Mouse (Mus musculus) adrenal gland, adult 10 weeks (tissue): ENCODE measurements around the gene Ppp1r1a. TPM values are rescaled to one million over a fixed set of nuclear protein-coding genes. Genes with fewer than 3 reads are reported as not detected.

Experiments
- polyA plus RNA-seq: library from polyadenylated mRNA; stranded (reverse); fragments of 350-450 nt; fragmentation: Illumina TruSeq; extraction: RNeasy Lipid Tissue Mini Kit (QIAGEN cat#74804); gene quantifications from one replicate; pipeline ENCODE4 v1.2.3, GENCODE M21; 2014; ENCODE audit warnings: low read depth, low replicate concordance

Ppp1r1a gene
- polyA plus RNA-seq = 3.8 TPM

GRCm38 (mm10) chr15:103537822-103538213 is at the start of gene Ppp1r1a:
Gene Ppp1r1a (minus strand): TSS chr15:103538003.

GRCm38 (mm10) chr15:103564981-103565380 is 27.2 kb upstream of the Ppp1r1a start, which contains the start of gene Glycam1:
Gene Glycam1 (minus strand): TSS chr15:103565081.

GRCm38 (mm10) chr15:103502435-103503250 is 35.2 kb downstream of the Ppp1r1a start, which contains the start of gene Pde1b:
Gene Pde1b (plus strand): TSS chr15:103503034.

Other genes starting within 250 kb of the Ppp1r1a start
- not detected for gene Gpr84, start 227.4 kb downstream of the Ppp1r1a start, polyA plus RNA-seq
- gene Zfp385a, start 197.9 kb downstream of the Ppp1r1a start, polyA plus RNA-seq = not detected
- gene Itga5, start 171.2 kb downstream of the Ppp1r1a start, polyA plus RNA-seq = 2.2 TPM
- not detected for gene Gtsf1, start 107.5 kb downstream of the Ppp1r1a start, polyA plus RNA-seq
- not detected for gene Gtsf2, start 89.5 kb downstream of the Ppp1r1a start, polyA plus RNA-seq
- 4.3 TPM for gene Nckap1l, start 84.2 kb downstream of the Ppp1r1a start, polyA plus RNA-seq
- gene Pde1b, start 35.0 kb downstream of the Ppp1r1a start, polyA plus RNA-seq = 1.2 TPM
- gene Glycam1, start 27.1 kb upstream of the Ppp1r1a start, polyA plus RNA-seq = not detected
- gene Mucl1, start 217.5 kb upstream of the Ppp1r1a start, polyA plus RNA-seq = not detected